Mouse (Mus musculus) left cerebral cortex, postnatal 10 days (tissue): ENCODE measurements around the gene Mtf2. TPM values are rescaled to one million over a fixed set of nuclear protein-coding genes. Genes with fewer than 3 reads are reported as not detected.
"Not testable (repeated sequence)": the region's sequence is repeated elsewhere in the genome, so short reads cannot be mapped to it uniquely, and the experiment has no call there.

Source experiments
- DNase-seq, 2 experiments: peaks; one replicate each; pipeline ENCODE4 v3.0.0; 2021 to 2022; ENCODE audit warnings: low spot score in 2 of 2, mixed read lengths in 1 of 2; ENCODE audit errors: extremely low spot score in 1 of 2
- intact Hi-C: fragments of 180-260 bp; cut with DNase I; formaldehyde crosslinking; loops from one replicate; pipeline ENCODE4 v1.15.1; 2025
- total RNA-seq, 2 experiments: library from RNA; stranded (reverse); gene quantifications; 2 replicates each; pipeline ENCODE4 v1.2.3; 2021

Gene Mtf2
- total RNA-seq, 2 experiments from 2014 or later: 59.3 to 60.0 TPM

GRCm38 (mm10) chr5:108076241-108076640 lies 10.8 kb downstream of the Mtf2 start:
- DNase-seq: no peak
- intact Hi-C loops: no loop called here

GRCm38 (mm10) chr5:108076833-108077540 lies 11.5 kb downstream of the Mtf2 start:
- DNase-seq: no peak
- intact Hi-C loops: no loop called here

GRCm38 (mm10) chr5:108079603-108080002 lies 14.1 kb downstream of the Mtf2 start:
- intact Hi-C loops: loop anchor here (5.0 kb wide), 1 partner anchor 162 kb away; no protein-coding TSS in a partner anchor
- no peak for DNase-seq

- no peak for DNase-seq
- intact Hi-C loops: loop anchor here (5.0 kb wide), 1 partner anchor 165 kb away; no protein-coding TSS in a partner anchor
These were observed 16.9 kb downstream of the Mtf2 start for GRCm38 (mm10) chr5:108082380-108082779.

GRCm38 (mm10) chr5:108085440-108085839 lies 20.0 kb downstream of the Mtf2 start:
- no peak for DNase-seq
- intact Hi-C loops: no loop called here

GRCm38 (mm10) chr5:108092731-108093130 lies 27.3 kb downstream of the Mtf2 start:
- intact Hi-C loops, DNase-seq: not testable (repeated sequence)

GRCm38 (mm10) chr5:108097676-108098075 lies 32.2 kb downstream of the Mtf2 start:
- DNase-seq: no peak
- intact Hi-C loops: no loop called here

GRCm38 (mm10) chr5:108100196-108100595 lies 34.7 kb downstream of the Mtf2 start:
- intact Hi-C loops: no loop called here
- DNase-seq: no peak

GRCm38 (mm10) chr5:108104306-108104705 lies 38.8 kb downstream of the Mtf2 start:
- intact Hi-C loops: no loop called here
- DNase-seq: no peak

GRCm38 (mm10) chr5:108109346-108109745 lies 43.9 kb downstream of the Mtf2 start:
- intact Hi-C loops: no loop called here
- no peak for DNase-seq

- no peak for DNase-seq
- intact Hi-C loops: no loop called here
These were observed 52.2 kb downstream of the Mtf2 start for GRCm38 (mm10) chr5:108117693-108118092.

GRCm38 (mm10) chr5:108120221-108120900 lies 54.9 kb downstream of the Mtf2 start:
- no peak for DNase-seq
- intact Hi-C loops: no loop called here

- DNase-seq: peak in 1 of 2 experiments; percentile 3
- intact Hi-C loops: loop anchor here (5.0 kb wide), 1 partner anchor 135 kb away; the partner anchor contains the start of gene Dr1
These were observed 66.5 kb downstream of the Mtf2 start for GRCm38 (mm10) chr5:108131849-108132440.

GRCm38 (mm10) chr5:108132441-108133243 lies 67.2 kb downstream of the Mtf2 start, which contains the start of the genes Tmed5 and Ccdc18:
Gene Tmed5 (minus strand): TSS chr5:108132620.
Gene Ccdc18 (plus strand): TSS chr5:108132875.
- peak; percentile 97 to 98 for DNase-seq

GRCm38 (mm10) chr5:108152592-108152991 lies 87.1 kb downstream of the Mtf2 start:
- intact Hi-C loops: no loop called here
- DNase-seq: no peak

More at GRCm38 (mm10) chr5:108132441-108133243, 67.2 kb downstream of the Mtf2 start, which contains the start of the genes Tmed5 and Ccdc18:
- intact Hi-C loops: loop anchor here (5.0 kb wide), 1 partner anchor 135 kb away; the partner anchor contains the start of gene Dr1
